Comparison of ENCODE assay signal across 8 mouse cellular contexts in genomic region chr4:43579256-43579655, GRCm38 (mm10). TPM values are rescaled to one million over a fixed set of nuclear protein-coding genes. Genes with fewer than 3 reads are reported as not detected.
DNase-seq lines count a peak whose midpoint lies in the region; ATAC-seq and TF ChIP-seq lines count a peak whose summit lies in the region.

No protein-coding gene starts in this region.

- peak overlapping the region; percentile 95 for H3K4me2 ChIP-seq in embryonic facial prominence, embryonic 12.5 days (replicated peaks)
- peak overlapping the region; percentile 98 for H3K4me2 ChIP-seq in hindbrain, embryonic 14.5 days (replicated peaks)
- peak overlapping the region; percentile 92 for H3K4me2 ChIP-seq in midbrain, embryonic 16.5 days (ENCODE audit: low read length)

- H3K4me3 ChIP-seq in liver, adult 2 months (ENCODE audit: insufficient read depth, low read depth, low read length) = peak overlapping the region; percentile 84
- peak overlapping the region; percentile 73 for H3K4me3 ChIP-seq in embryonic facial prominence, embryonic 12.5 days
- H3K4me3 ChIP-seq in hindbrain, embryonic 14.5 days (replicated peaks; ENCODE audit: low read length) = peak overlapping the region; percentile 94
- H3K4me3 ChIP-seq in midbrain, embryonic 16.5 days (ENCODE audit: low read depth, low read length) = peak overlapping the region; percentile 87

- H3K4me1 ChIP-seq in liver, adult 2 months (ENCODE audit: control insufficient read depth, insufficient read depth, low read length) = peaks cover 20% of the 10 kb centered on the region
- H3K4me1 ChIP-seq in embryonic facial prominence, embryonic 12.5 days = peaks cover 40% of the 10 kb centered on the region
- peaks cover 47% of the 10 kb centered on the region for H3K4me1 ChIP-seq in hindbrain, embryonic 14.5 days (replicated peaks; ENCODE audit: control insufficient read depth, insufficient read depth, low read length)
- peaks cover 42% of the 10 kb centered on the region for H3K4me1 ChIP-seq in midbrain, embryonic 16.5 days (ENCODE audit: control insufficient read depth, insufficient read depth, low read length)

- H3K9ac ChIP-seq in liver, adult 2 months (ENCODE audit: low read depth, low read length) = peak overlapping the region; percentile 87
- peak overlapping the region; percentile 82 for H3K9ac ChIP-seq in embryonic facial prominence, embryonic 12.5 days
- peak overlapping the region; percentile 89 for H3K9ac ChIP-seq in hindbrain, embryonic 14.5 days
- peak overlapping the region; percentile 97 for H3K9ac ChIP-seq in midbrain, embryonic 16.5 days (ENCODE audit: low read depth, low read length)

- no peak for TF ChIP-seq CTCF in liver, adult 2 months (IDR thresholded peaks at IDR 0.05; ENCODE audit: low read depth, low read length)

- no peak for TF ChIP-seq POLR2A in liver, adult 2 months (IDR thresholded peaks at IDR 0.05; ENCODE audit: extremely low read depth, insufficient read depth, low read length)

- ATAC-seq in embryonic facial prominence, embryonic 12.5 days (ENCODE audit: insufficient number of reproducible peaks, insufficient read depth, low FRiP score, low TSS enrichment) = no peak
- ATAC-seq in hindbrain, embryonic 14.5 days (ENCODE audit: low FRiP score) = no peak
- ATAC-seq in midbrain, embryonic 16.5 days = no peak

- peaks cover 10% of the 10 kb centered on the region; the same call in 1 of the 2 replicates for H3K79me2 ChIP-seq in liver, adult 2 months (ENCODE audit: control insufficient read depth, insufficient read depth, low read length)

- H3K27ac ChIP-seq in liver, adult 2 months (replicated peaks; ENCODE audit: insufficient read depth, low read depth, low read length) = no peak overlapping the region
- H3K27ac ChIP-seq in embryonic facial prominence, embryonic 12.5 days = no peak overlapping the region
- peak overlapping the region; percentile 87 for H3K27ac ChIP-seq in hindbrain, embryonic 14.5 days
- peak overlapping the region; percentile 84 for H3K27ac ChIP-seq in midbrain, embryonic 16.5 days (ENCODE audit: low read length)

- no peaks in the 10 kb centered on the region for H3K27me3 ChIP-seq in liver, adult 2 months (ENCODE audit: control insufficient read depth, insufficient read depth, low read length)
- no peaks in the 10 kb centered on the region for H3K27me3 ChIP-seq in embryonic facial prominence, embryonic 12.5 days
- no peaks in the 10 kb centered on the region for H3K27me3 ChIP-seq in hindbrain, embryonic 14.5 days (ENCODE audit: control insufficient read depth, insufficient read depth, low read length)
- H3K27me3 ChIP-seq in midbrain, embryonic 16.5 days (ENCODE audit: control insufficient read depth, insufficient read depth, low read depth, low read length) = no peaks in the 10 kb centered on the region

- peaks cover 13% of the 10 kb centered on the region; the same call in 1 of the 2 replicates for H3K36me3 ChIP-seq in liver, adult 2 months (ENCODE audit: control insufficient read depth, insufficient read depth, low read length)
- H3K36me3 ChIP-seq in embryonic facial prominence, embryonic 12.5 days = peaks cover 41% of the 10 kb centered on the region
- H3K36me3 ChIP-seq in hindbrain, embryonic 14.5 days (replicated peaks; ENCODE audit: control insufficient read depth, insufficient read depth) = peaks cover 40% of the 10 kb centered on the region
- H3K36me3 ChIP-seq in midbrain, embryonic 16.5 days (ENCODE audit: control insufficient read depth, insufficient read depth, low read length) = peaks cover 23% of the 10 kb centered on the region

- H3K9me3 ChIP-seq in embryonic facial prominence, embryonic 12.5 days = no peaks in the 10 kb centered on the region
- no peaks in the 10 kb centered on the region for H3K9me3 ChIP-seq in hindbrain, embryonic 14.5 days (ENCODE audit: control insufficient read depth, low read length)
- H3K9me3 ChIP-seq in midbrain, embryonic 16.5 days (replicated peaks; ENCODE audit: control insufficient read depth, low read length, poor library complexity, severe bottlenecking) = no peaks in the 10 kb centered on the region

- 9% methylated on average over 10 of the region's 10 CpGs for WGBS in liver, adult 2 months
- WGBS in embryonic facial prominence, embryonic 12.5 days = 7% methylated on average over 10 of the region's 10 CpGs
- 7% methylated on average over 10 of the region's 10 CpGs for WGBS in hindbrain, embryonic 14.5 days
- WGBS in midbrain, embryonic 16.5 days = 9% methylated on average over 10 of the region's 10 CpGs

- no peak for DNase-seq in liver, adult 2 months (ENCODE audit: extremely low read depth, low read depth, low spot score)
- DNase-seq in liver = no peak
- DNase-seq in hindbrain, embryonic 14.5 days (ENCODE audit: low spot score) = no peak
- no peak for DNase-seq in adrenal gland, postnatal 25 days
- no peak for DNase-seq in right cerebral cortex, postnatal 4 days
- no peak for DNase-seq in Muller cell, postnatal 12 days (ENCODE audit: inconsistent ontology term)

RNA-seq across cellular contexts. Expression of gene Gba2, which starts 0.6 kb away (rescaled TPM):
- 5.1 and 5.3 TPM in 2 replicates for total RNA-seq in liver, adult 2 months (2014; rRNA removed)
- polyA plus RNA-seq in liver, adult 2 months (2012; rRNA removed) = 8.9 and 10.9 TPM in 2 replicates
- polyA plus RNA-seq in embryonic facial prominence, embryonic 12.5 days (2016; fragmentation: Nextera tagmentation; extraction: Ambion mirVana) = 32.0 and 34.0 TPM in 2 replicates
- 44.5 and 49.7 TPM in 2 replicates for polyA plus RNA-seq in hindbrain, embryonic 14.5 days (2014; fragmentation: Nextera tagmentation; extraction: Ambion mirVana)
- polyA plus RNA-seq in midbrain, embryonic 16.5 days (2015; fragmentation: Nextera tagmentation; extraction: Ambion mirVana) = 61.3 and 61.9 TPM in 2 replicates
- total RNA-seq in adrenal gland, postnatal 25 days (2021) = 11.9 and 15.4 TPM in 2 replicates

RNA-seq across cellular contexts. Expression of gene Rgp1, which starts 0.7 kb away (rescaled TPM):
- total RNA-seq in liver, adult 2 months (2014; rRNA removed) = 15.9 and 18.7 TPM in 2 replicates
- 33.2 and 44.5 TPM in 2 replicates for polyA plus RNA-seq in liver, adult 2 months (2012; rRNA removed)
- polyA plus RNA-seq in embryonic facial prominence, embryonic 12.5 days (2016; fragmentation: Nextera tagmentation; extraction: Ambion mirVana) = 33.8 and 37.7 TPM in 2 replicates
- 21.7 and 25.2 TPM in 2 replicates for polyA plus RNA-seq in hindbrain, embryonic 14.5 days (2014; fragmentation: Nextera tagmentation; extraction: Ambion mirVana)
- 15.2 and 22.5 TPM in 2 replicates for polyA plus RNA-seq in midbrain, embryonic 16.5 days (2015; fragmentation: Nextera tagmentation; extraction: Ambion mirVana)
- 50.5 and 58.9 TPM in 2 replicates for total RNA-seq in adrenal gland, postnatal 25 days (2021)

RNA-seq across cellular contexts. Expression of gene Msmp, which starts 5.0 kb away (rescaled TPM):
- total RNA-seq in liver, adult 2 months (2014; rRNA removed) = not detected in 2 replicates
- polyA plus RNA-seq in liver, adult 2 months (2012; rRNA removed) = not detected in 2 replicates
- polyA plus RNA-seq in embryonic facial prominence, embryonic 12.5 days (2016; fragmentation: Nextera tagmentation; extraction: Ambion mirVana) = 1.5 and 2.1 TPM in 2 replicates
- 1.0 and 1.9 TPM in 2 replicates for polyA plus RNA-seq in hindbrain, embryonic 14.5 days (2014; fragmentation: Nextera tagmentation; extraction: Ambion mirVana)
- polyA plus RNA-seq in midbrain, embryonic 16.5 days (2015; fragmentation: Nextera tagmentation; extraction: Ambion mirVana) = 1.1 TPM in 1 of 2 replicates, not detected in the other
- 4.5 and 5.7 TPM in 2 replicates for total RNA-seq in adrenal gland, postnatal 25 days (2021)

RNA-seq across cellular contexts. Expression of gene Tln1, which starts 16.8 kb away (rescaled TPM):
- 39.9 and 42.8 TPM in 2 replicates for total RNA-seq in liver, adult 2 months (2014; rRNA removed)
- polyA plus RNA-seq in liver, adult 2 months (2012; rRNA removed) = 29.9 and 38.6 TPM in 2 replicates
- 71.0 and 73.9 TPM in 2 replicates for polyA plus RNA-seq in embryonic facial prominence, embryonic 12.5 days (2016; fragmentation: Nextera tagmentation; extraction: Ambion mirVana)
- polyA plus RNA-seq in hindbrain, embryonic 14.5 days (2014; fragmentation: Nextera tagmentation; extraction: Ambion mirVana) = 57.5 and 62.8 TPM in 2 replicates
- 59.3 and 62.9 TPM in 2 replicates for polyA plus RNA-seq in midbrain, embryonic 16.5 days (2015; fragmentation: Nextera tagmentation; extraction: Ambion mirVana)
- total RNA-seq in adrenal gland, postnatal 25 days (2021) = 229 and 303 TPM in 2 replicates

RNA-seq across cellular contexts. Expression of gene Creb3, which starts 17.1 kb away (rescaled TPM):
- 37.8 and 41.1 TPM in 2 replicates for total RNA-seq in liver, adult 2 months (2014; rRNA removed)
- polyA plus RNA-seq in liver, adult 2 months (2012; rRNA removed) = 47.9 and 62.0 TPM in 2 replicates
- polyA plus RNA-seq in embryonic facial prominence, embryonic 12.5 days (2016; fragmentation: Nextera tagmentation; extraction: Ambion mirVana) = 43.5 and 49.9 TPM in 2 replicates
- polyA plus RNA-seq in hindbrain, embryonic 14.5 days (2014; fragmentation: Nextera tagmentation; extraction: Ambion mirVana) = 80.0 and 82.3 TPM in 2 replicates
- polyA plus RNA-seq in midbrain, embryonic 16.5 days (2015; fragmentation: Nextera tagmentation; extraction: Ambion mirVana) = 83.4 and 83.7 TPM in 2 replicates
- 111 and 172 TPM in 2 replicates for total RNA-seq in adrenal gland, postnatal 25 days (2021)

Comparison
In these comparisons a context has a peak if more than half of its experiments do, and no peak if none do; other contexts are left out.
1. H3K27ac ChIP-seq: peak in hindbrain, embryonic 14.5 days (single experiment) and midbrain, embryonic 16.5 days (single experiment); none in liver, adult 2 months (single experiment) and embryonic facial prominence, embryonic 12.5 days (single experiment).
2. Peak in every context shown above with its lines, with median percentiles within 50 percentile points of each other: H3K4me3 ChIP-seq, H3K9ac ChIP-seq and H3K4me2 ChIP-seq.